Mouse (Mus musculus) liver, postnatal 0 days (tissue): Measurements from ENCODE around the gene Smg6. TPM values are rescaled to one million over a fixed set of nuclear protein-coding genes. Genes with fewer than 3 reads are reported as not detected.

Source experiments
- ATAC-seq: fragments of 200-750 bp; cut with Nextera tagmentation; 2 replicates; pipeline ENCODE4 v1.8.0; 2017; ENCODE audit warnings: mild to moderate bottlenecking, moderate library complexity
- DNase-seq: peaks from one replicate; pipeline ENCODE4 v3.0.0-alpha.2; 2016
- H3K27ac ChIP-seq: fragments of 300-500 bp; sonication (generic); 2 replicates; pipeline ENCODE4 v1.5.1; 2014; ENCODE audit warnings: antibody characterized with exemption, moderate library complexity, mild to moderate bottlenecking, low read depth
- H3K27me3 ChIP-seq: fragments of 300-500 bp; sonication (generic); 2 replicates; pipeline ENCODE4 v1.6.1; 2014; ENCODE audit warnings: low read length, control low read depth, mixed read lengths; ENCODE audit not compliant: insufficient read depth
- H3K36me3 ChIP-seq: fragments of 300-500 bp; sonication (generic); replicated peaks from 2 replicates; pipeline ENCODE4 v1.6.1; 2014; ENCODE audit warnings: mild to moderate bottlenecking, control low read depth, low read length, moderate library complexity, mixed read lengths; ENCODE audit not compliant: insufficient read depth
- H3K4me1 ChIP-seq: fragments of 300-500 bp; sonication (generic); 2 replicates; pipeline ENCODE4 v1.6.1; 2014; ENCODE audit warnings: antibody characterized with exemption, mild to moderate bottlenecking, control low read depth; ENCODE audit not compliant: insufficient read depth
- H3K4me2 ChIP-seq: fragments of 300-500 bp; sonication (generic); 2 replicates; pipeline ENCODE4 v1.6.1; 2014; ENCODE audit warnings: low read depth, mild to moderate bottlenecking, low read length, moderate library complexity, mixed read lengths
- H3K4me3 ChIP-seq: fragments of 300-500 bp; sonication (generic); 2 replicates; pipeline ENCODE4 v1.5.1; 2014; ENCODE audit warnings: low read depth, low read length
- H3K9ac ChIP-seq: fragments of 300-500 bp; sonication (generic); replicated peaks from 2 replicates; pipeline ENCODE4 v1.6.1; 2014; ENCODE audit warnings: mild to moderate bottlenecking, moderate library complexity
- H3K9me3 ChIP-seq: fragments of 300-500 bp; sonication (generic); 2 replicates; pipeline ENCODE4 v1.6.1; 2016; ENCODE audit warnings: mild to moderate bottlenecking, control low read depth, low read length, mixed read lengths
- CTCF ChIP-seq: sonication (generic); IDR thresholded peaks from 2 replicates; pipeline ENCODE4 v1.5.1; 2016; ENCODE audit warnings: antibody characterized with exemption, low read depth
- EP300 ChIP-seq: IDR thresholded peaks from 2 replicates; pipeline ENCODE4 v1.6.1; 2016; ENCODE audit warnings: antibody characterized with exemption, low read depth, mild to moderate bottlenecking
- WGBS: fragments of 180-500 bp; shearing (Covaris S2); extraction: QIAGEN DNeasy Blood & Tissue Kit; methylation state at CpG from one replicate; pipeline ENCODE4 v1.1.7; 2014; ENCODE audit not compliant: insufficient replicate concordance; 5-methylcytosine and 5-hydroxymethylcytosine counted together
- polyA plus RNA-seq: library from polyadenylated mRNA; unstranded; fragments of >200 nt; fragmentation: Nextera tagmentation; extraction: Ambion mirVana; gene quantifications from 2 replicates; pipeline ENCODE4 v1.2.1, GENCODE M21; 2015

Gene Smg6
- 4.7 TPM in 2 replicates for polyA plus RNA-seq

DNA sequence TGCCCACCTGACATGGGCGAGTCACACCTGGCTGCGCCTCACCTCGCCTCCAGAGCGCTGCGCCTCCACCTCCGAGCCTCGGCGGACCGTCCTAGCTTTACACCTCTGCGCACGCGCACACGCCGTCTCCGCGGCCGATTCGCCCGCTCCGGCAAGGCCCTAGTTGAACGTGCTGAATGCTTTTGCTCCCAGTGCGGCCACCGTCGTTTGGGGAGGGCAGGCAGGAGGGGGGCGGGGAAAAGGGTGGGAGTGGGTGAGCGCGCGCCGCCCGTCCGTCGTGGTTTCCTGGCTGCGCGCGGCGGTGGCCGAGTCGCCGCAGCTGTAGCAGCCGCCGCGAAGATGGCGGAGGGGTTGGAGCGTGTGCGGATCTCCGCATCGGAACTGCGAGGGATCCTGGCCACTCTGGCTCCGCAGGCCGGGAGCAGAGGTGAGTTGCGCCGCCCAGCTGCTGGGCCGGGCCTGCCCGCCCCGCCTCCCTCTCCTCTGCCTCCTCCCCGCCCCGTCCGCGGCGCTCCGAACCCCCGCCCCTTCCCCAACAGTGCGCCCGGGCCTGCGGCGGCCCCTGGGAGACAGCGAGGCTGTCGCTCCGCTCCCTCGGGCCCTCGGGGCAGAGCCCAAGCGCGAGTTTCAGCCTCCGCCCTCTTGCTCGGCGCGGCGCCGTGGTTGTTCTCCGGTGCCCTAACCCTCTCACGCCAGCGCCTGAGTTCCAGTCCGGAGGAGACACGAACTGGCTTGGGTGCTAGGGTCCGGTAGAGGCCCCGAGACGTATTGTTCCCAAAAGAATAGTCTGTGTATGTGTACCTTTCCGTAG, at the start of gene Smg6, which contains the start of gene Srr:
TSS of gene Smg6 (plus strand) at position 247 of the 811 bp plus-strand sequence.
TSS of gene Srr (minus strand) at position 372 of the 811 bp plus-strand sequence.
- TF ChIP-seq EP300 (no peak), CTCF (peak; percentile 16; the same call in 1 of the 2 replicates)
- WGBS: under 1% methylated on average over 73 of the region's 88 CpGs
- Histone ChIP-seq H3K9ac (peak within 1 kb of the TSS; percentile 92), H3K27me3 (no peaks in the 10 kb centered on the region), H3K27ac (peak within 1 kb of the TSS; percentile 96), H3K4me1 (peaks cover 20% of the 10 kb centered on the region), H3K36me3 (peaks cover 6% of the 10 kb centered on the region), H3K4me2 (peak within 1 kb of the TSS; percentile 87), H3K4me3 (peak within 1 kb of the TSS; percentile 85), H3K9me3 (no peaks in the 10 kb centered on the region)
- DNase-seq (peak; percentile 99), ATAC-seq (peak; percentile 94)

DNA sequence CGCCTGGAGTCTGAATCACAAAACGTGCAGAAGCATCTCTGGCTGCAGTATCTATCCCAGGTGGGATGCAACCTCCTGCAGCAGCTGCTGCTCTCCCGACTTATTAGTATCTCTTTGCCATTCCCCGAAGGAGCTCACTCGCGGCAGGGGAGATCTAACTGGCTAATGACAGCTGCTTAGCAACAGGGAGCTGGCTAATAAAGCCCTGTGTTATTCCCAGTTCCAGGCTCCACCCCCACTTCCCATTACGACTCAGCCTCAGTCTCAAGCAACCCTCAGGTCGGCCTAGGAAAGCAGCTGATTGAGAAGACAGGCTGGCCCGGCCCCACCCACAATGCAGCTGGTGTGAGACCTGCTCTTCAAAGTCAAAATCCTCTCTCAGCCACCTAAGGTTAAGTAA, 48.8 kb upstream of the Smg6 start:
- no peak overlapping the region for H3K27ac ChIP-seq
- DNase-seq (no peak), ATAC-seq (no peak)
- no peak for TF ChIP-seq CTCF
- TF ChIP-seq EP300: no peak
- WGBS: 23% methylated on average over 9 of the region's 9 CpGs
- no peak overlapping the region for H3K4me2 ChIP-seq
- no peak overlapping the region for H3K9ac ChIP-seq
- no peaks in the 10 kb centered on the region for H3K36me3 ChIP-seq
- H3K9me3 ChIP-seq: no peaks in the 10 kb centered on the region
- H3K4me1 ChIP-seq: peaks cover 6% of the 10 kb centered on the region; the same call in 1 of the 2 replicates
- H3K27me3 ChIP-seq: no peaks in the 10 kb centered on the region
- H3K4me3 ChIP-seq: no peak overlapping the region

- no peaks in the 10 kb centered on the region for H3K36me3 ChIP-seq
- H3K4me3 ChIP-seq: no peak overlapping the region
- no peak overlapping the region for H3K9ac ChIP-seq
- 82% methylated on average over 9 of the region's 9 CpGs for WGBS
- DNase-seq (no peak), ATAC-seq (no peak)
- no peak overlapping the region for H3K27ac ChIP-seq
- H3K27me3 ChIP-seq: no peaks in the 10 kb centered on the region
- no peaks in the 10 kb centered on the region for H3K9me3 ChIP-seq
- no peak overlapping the region for H3K4me2 ChIP-seq
- no peak for TF ChIP-seq CTCF
- no peak for TF ChIP-seq EP300
- H3K4me1 ChIP-seq: peaks cover 2% of the 10 kb centered on the region; the same call in 1 of the 2 replicates
Measured at GRCm38 (mm10) chr11:74880999-74881398, 44.6 kb upstream of the Smg6 start.

DNA sequence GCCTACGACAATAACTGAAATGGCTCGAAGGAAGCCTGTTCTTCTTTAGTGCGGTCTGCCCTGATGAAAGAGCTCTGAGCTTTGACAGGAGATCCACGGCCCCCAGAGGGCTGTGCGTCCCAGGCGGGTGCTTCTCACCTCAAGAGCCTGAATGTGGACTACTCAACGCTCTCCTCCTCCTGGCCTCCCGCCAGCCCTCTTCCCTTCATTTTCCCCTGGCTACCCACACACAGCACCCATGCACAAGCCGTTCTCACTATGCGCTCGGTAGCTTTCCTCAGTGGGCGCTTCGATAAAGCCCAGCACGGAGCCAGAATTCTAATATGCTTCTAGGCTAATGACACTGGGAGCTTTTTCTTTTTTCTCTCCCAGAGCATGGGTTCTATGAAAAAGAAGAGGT, 43.6 kb upstream of the Smg6 start:
- H3K9ac ChIP-seq: no peak overlapping the region

GRCm38 (mm10) chr11:74883098-74883497, 42.5 kb upstream of the Smg6 start:
- ATAC-seq (no peak), DNase-seq (no peak)
- no peak overlapping the region for H3K4me3 ChIP-seq
- H3K27ac ChIP-seq: no peak overlapping the region
- no peak for TF ChIP-seq CTCF
- no peak for TF ChIP-seq EP300
- no peak overlapping the region for H3K9ac ChIP-seq
- H3K4me1 ChIP-seq: no peaks in the 10 kb centered on the region
- no peaks in the 10 kb centered on the region for H3K36me3 ChIP-seq
- H3K9me3 ChIP-seq: no peaks in the 10 kb centered on the region
- no peaks in the 10 kb centered on the region for H3K27me3 ChIP-seq
- no peak overlapping the region for H3K4me2 ChIP-seq
- WGBS: 95% methylated on average over 10 of the region's 10 CpGs

More for the DNA sequence above, 43.6 kb upstream of the Smg6 start:
- Histone ChIP-seq H3K9me3 (no peaks in the 10 kb centered on the region), H3K27ac (no peak overlapping the region), H3K36me3 (no peaks in the 10 kb centered on the region), H3K4me2 (no peak overlapping the region), H3K4me1 (peaks cover 2% of the 10 kb centered on the region; the same call in 1 of the 2 replicates), H3K4me3 (no peak overlapping the region), H3K27me3 (no peaks in the 10 kb centered on the region)
- no peak for DNase-seq
- 85% methylated on average over 14 of the region's 14 CpGs for WGBS
- no peak for ATAC-seq
- no peak for TF ChIP-seq EP300
- no peak for TF ChIP-seq CTCF

- Histone ChIP-seq H3K4me2 (no peak overlapping the region), H3K36me3 (0 out of 2 replicates have a peak, but pooled peaks cover 3% of the 10 kb centered on the region), H3K9ac (no peak overlapping the region), H3K4me1 (peaks cover 5% of the 10 kb centered on the region; the same call in 1 of the 2 replicates), H3K27ac (no peak overlapping the region), H3K9me3 (no peaks in the 10 kb centered on the region), H3K4me3 (no peak overlapping the region), H3K27me3 (no peaks in the 10 kb centered on the region)
- no peak for DNase-seq
- 78% methylated on average over 4 of the region's 4 CpGs for WGBS
- no peak for ATAC-seq
- TF ChIP-seq EP300: no peak
- no peak for TF ChIP-seq CTCF
Measured at GRCm38 (mm10) chr11:74894619-74895018, 31.0 kb upstream of the Smg6 start.
